Mouse (Mus musculus): ENCODE data around the gene Wdr4.

GRCm38 (mm10) chr17:31519946-31520838 lies at the start of gene Wdr4, which contains the start of gene Ndufv3:
- no peak for TF ChIP-seq CTCF (IDR thresholded peaks at IDR 0.05; ENCODE audit: insufficient read depth, low read length)
- TF ChIP-seq POLR2A (IDR thresholded peaks at IDR 0.05; ENCODE audit: borderline replicate concordance, extremely low read depth, low read depth, low read length): peak; percentile 97; the same call in 1 of the 2 replicates

Measured in lung, adult 2 months (tissue).